Mouse (Mus musculus): ENCODE data around the gene Rpl3l. TPM values are rescaled to one million over a fixed set of nuclear protein-coding genes. Genes with fewer than 3 reads are reported as not detected.
A peak's percentile ranks its signal among the peaks of the same experiment; 100 is the strongest.

Rpl3l gene
- polyA plus RNA-seq, 1 experiment from 2014 or later = 0.36 TPM

DNA sequence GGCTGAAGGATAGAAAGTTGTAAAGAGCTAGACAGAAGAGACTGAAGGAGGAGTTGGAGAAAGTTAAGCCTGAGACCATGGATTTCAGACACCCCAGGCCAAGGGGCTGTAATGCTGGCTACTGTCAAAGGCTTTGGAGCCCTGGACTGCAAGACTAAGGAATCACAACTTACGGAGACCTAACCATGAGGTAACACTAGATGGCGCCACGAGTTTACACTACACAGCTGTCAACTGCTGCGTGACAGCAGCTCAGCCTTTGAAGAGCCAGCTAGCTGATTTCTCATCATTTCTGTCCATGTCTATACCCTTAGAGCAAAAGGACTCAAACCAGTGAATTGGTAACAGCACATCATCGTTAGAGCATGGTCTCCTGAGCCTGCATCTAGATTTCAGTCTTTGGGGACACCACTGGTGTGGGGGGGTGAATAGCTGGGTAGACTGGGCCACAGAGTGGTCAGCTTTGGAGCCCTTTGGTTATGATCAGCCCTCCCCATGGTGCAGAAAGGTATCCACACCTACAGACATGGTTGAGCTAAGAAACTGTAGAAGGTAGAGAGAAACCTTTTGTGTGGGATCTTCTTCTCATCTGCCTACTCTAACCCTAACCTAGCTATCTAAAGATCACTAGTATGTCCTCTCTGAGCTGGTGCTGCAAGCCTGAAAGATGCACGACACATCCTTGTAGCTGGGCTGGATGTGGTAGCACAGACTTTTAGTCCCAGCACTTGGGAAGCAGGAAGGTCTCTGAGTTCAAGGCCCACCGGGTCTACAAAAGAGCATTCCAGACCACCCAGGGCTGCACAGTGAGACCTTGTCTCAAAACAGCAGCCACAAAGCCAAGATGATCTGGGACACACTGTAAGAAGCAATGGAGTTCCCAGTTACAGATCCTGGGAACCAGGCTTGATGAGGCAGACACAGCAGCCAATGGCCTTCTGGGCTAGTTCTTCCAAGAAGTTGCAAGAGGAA is 18.2 kb downstream of the Rpl3l start:
- Histone ChIP-seq H3K4me3 (replicated peaks; ENCODE audit: low read depth, low read length) (no peak overlapping the region), H3K9ac (ENCODE audit: low read depth, low read length) (no peak overlapping the region), H3K9me3 (replicated peaks; ENCODE audit: low read length) (no peaks in the 10 kb centered on the region), H3K4me1 (replicated peaks; ENCODE audit: insufficient read depth, low read length) (no peaks in the 10 kb centered on the region), H3K27ac (no peak overlapping the region), H3K36me3 (ENCODE audit: insufficient read depth, low read length) (no peaks in the 10 kb centered on the region), H3K4me2 (ENCODE audit: low read length) (no peak overlapping the region), H3K27me3 (ENCODE audit: insufficient read depth, low read length) (no peaks in the 10 kb centered on the region; the same call in 1 of the 2 replicates)
- ATAC-seq (replicated peaks; ENCODE audit: low FRiP score, low read depth) (peak; percentile 67), DNase-seq (ENCODE audit: low spot score) (peak; percentile 95)
- peak; percentile 99 for TF ChIP-seq CTCF (IDR thresholded peaks at IDR 0.05; ENCODE audit: low read depth)
- whole genome bisulfite sequencing = 23% methylated on average over 7 of the region's 7 CpGs

DNA sequence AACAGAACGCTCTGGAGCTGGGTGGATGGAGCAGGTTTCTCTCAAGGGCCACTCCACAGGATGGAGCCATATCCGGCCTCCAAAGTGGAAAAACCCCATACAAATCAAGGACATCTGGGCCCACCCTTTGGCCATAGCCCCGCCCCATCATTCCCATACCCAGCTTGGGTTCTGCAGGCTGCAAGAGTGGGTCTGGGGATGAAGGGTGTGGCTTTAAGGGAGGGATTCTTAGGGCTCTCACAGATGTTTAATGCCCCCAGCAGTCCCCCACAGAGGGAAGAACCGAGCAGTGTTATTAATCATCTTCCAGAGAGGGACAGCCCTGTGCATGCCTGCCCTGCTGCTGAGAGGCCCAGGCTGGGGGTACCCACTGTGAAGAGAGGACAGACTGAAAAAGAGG is 19.4 kb downstream of the Rpl3l start:
- 30% methylated on average over 4 of the region's 4 CpGs for WGBS
- TF ChIP-seq CTCF (IDR thresholded peaks at IDR 0.05; ENCODE audit: low read depth) = no peak
- no peak overlapping the region for H3K4me3 ChIP-seq (replicated peaks; ENCODE audit: low read depth, low read length)
- DNase-seq (ENCODE audit: low spot score) (no peak), ATAC-seq (replicated peaks; ENCODE audit: low FRiP score, low read depth) (0 out of 2 replicates have a peak, but pooled peaks have one; percentile 25)
- H3K9ac ChIP-seq (ENCODE audit: low read depth, low read length) = no peak overlapping the region
- H3K4me2 ChIP-seq (ENCODE audit: low read length) = no peak overlapping the region
- no peak overlapping the region for H3K27ac ChIP-seq
- no peaks in the 10 kb centered on the region for H3K9me3 ChIP-seq (replicated peaks; ENCODE audit: low read length)
- no peaks in the 10 kb centered on the region for H3K4me1 ChIP-seq (replicated peaks; ENCODE audit: insufficient read depth, low read length)
- H3K36me3 ChIP-seq (ENCODE audit: insufficient read depth, low read length) = no peaks in the 10 kb centered on the region
- H3K27me3 ChIP-seq (ENCODE audit: insufficient read depth, low read length) = no peaks in the 10 kb centered on the region; the same call in 1 of the 2 replicates

- Histone ChIP-seq H3K4me2 (ENCODE audit: low read length) (no peak overlapping the region), H3K9ac (ENCODE audit: low read depth, low read length) (no peak overlapping the region), H3K4me3 (replicated peaks; ENCODE audit: low read depth, low read length) (no peak overlapping the region), H3K27me3 (ENCODE audit: insufficient read depth, low read length) (peaks cover 6% of the 10 kb centered on the region; the same call in 1 of the 2 replicates), H3K9me3 (replicated peaks; ENCODE audit: low read length) (no peaks in the 10 kb centered on the region), H3K36me3 (ENCODE audit: insufficient read depth, low read length) (no peaks in the 10 kb centered on the region), H3K4me1 (replicated peaks; ENCODE audit: insufficient read depth, low read length) (0 out of 2 replicates have a peak, but pooled peaks cover 10% of the 10 kb centered on the region), H3K27ac (no peak overlapping the region)
- 26% methylated on average over 4 of the region's 4 CpGs for WGBS
- no peak for DNase-seq (ENCODE audit: low spot score)
- no peak for TF ChIP-seq CTCF (IDR thresholded peaks at IDR 0.05; ENCODE audit: low read depth)
- ATAC-seq (replicated peaks; ENCODE audit: low FRiP score, low read depth) = no peak
Observed at GRCm38 (mm10) chr17:24751528-24751927, 23.9 kb downstream of the Rpl3l start.

DNA sequence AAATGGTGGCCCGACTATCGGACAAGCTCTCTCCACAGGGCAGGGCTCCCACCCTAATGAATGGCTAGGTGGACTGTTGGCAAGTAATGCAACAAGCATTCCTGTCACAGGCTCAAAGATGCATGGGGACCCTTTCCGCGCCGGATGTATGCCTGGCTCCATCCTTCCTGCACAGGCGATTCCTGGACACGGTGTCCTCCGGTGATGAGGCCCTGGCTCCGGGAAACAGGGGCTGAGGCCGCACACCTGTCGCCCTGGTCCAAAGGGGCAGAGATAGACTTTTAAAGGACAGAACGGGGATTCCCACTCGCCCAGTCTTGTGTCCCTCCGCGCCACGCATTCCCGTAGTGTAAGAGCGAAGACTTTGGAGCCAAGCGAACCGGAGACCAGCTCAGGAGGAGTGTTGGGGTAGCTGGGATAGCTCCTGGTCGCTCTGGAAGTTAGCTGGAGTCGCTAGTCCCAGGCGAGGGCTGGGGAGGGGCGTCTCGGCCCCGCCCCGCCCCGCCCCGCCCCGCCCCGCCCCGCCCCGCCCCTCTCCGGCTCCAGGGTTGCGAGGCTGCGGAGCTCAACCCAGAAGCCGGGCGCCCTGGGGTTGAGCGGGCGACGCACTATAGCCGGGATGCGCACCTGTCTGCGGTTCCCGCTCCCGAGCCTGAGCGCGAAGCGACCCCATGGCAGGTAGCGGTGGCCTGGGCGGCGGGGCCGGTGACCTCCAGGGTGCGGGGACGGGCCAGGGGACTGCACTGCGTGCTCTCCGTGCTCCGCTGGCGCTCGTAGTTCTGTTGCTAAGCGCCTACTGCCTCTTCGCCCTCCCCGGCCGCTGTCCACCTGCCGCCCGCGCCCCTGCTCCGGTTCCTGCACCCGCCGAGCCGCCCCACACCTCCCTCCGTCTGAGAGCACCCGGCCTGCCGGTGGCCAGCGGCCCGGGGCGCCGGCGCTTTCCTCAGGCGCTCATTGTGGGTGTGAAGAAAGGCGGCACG is 25.1 kb downstream of the Rpl3l start, which contains the start of gene Hs3st6:
Gene Hs3st6 (plus strand): TSS at position 574 of the 980 bp plus-strand sequence.
- peak; percentile 69 for DNase-seq (ENCODE audit: low spot score)
- H3K9me3 ChIP-seq (replicated peaks; ENCODE audit: low read length) = no peaks in the 10 kb centered on the region
- ATAC-seq (replicated peaks; ENCODE audit: low FRiP score, low read depth) = peak; percentile 83
- 0 out of 2 replicates have a peak within 1 kb of the TSS, but pooled peaks have one; percentile 42 for H3K27ac ChIP-seq
- H3K4me2 ChIP-seq (ENCODE audit: low read length) = peak within 1 kb of the TSS; percentile 92
- 0 out of 2 replicates have a peak, but pooled peaks cover 10% of the 10 kb centered on the region for H3K4me1 ChIP-seq (replicated peaks; ENCODE audit: insufficient read depth, low read length)
- peaks cover 6% of the 10 kb centered on the region; the same call in 1 of the 2 replicates for H3K27me3 ChIP-seq (ENCODE audit: insufficient read depth, low read length)
- peak within 1 kb of the TSS; percentile 56 for H3K9ac ChIP-seq (ENCODE audit: low read depth, low read length)
- TF ChIP-seq CTCF (IDR thresholded peaks at IDR 0.05; ENCODE audit: low read depth) = no peak
- peak within 1 kb of the TSS; percentile 48 for H3K4me3 ChIP-seq (replicated peaks; ENCODE audit: low read depth, low read length)
- under 1% methylated on average over 56 of the region's 82 CpGs for whole genome bisulfite sequencing
- no peaks in the 10 kb centered on the region for H3K36me3 ChIP-seq (ENCODE audit: insufficient read depth, low read length)

- ATAC-seq (replicated peaks; ENCODE audit: low FRiP score, low read depth) (0 out of 2 replicates have a peak, but pooled peaks have one; percentile 24), DNase-seq (ENCODE audit: low spot score) (peak; percentile 61)
- Histone ChIP-seq H3K4me2 (ENCODE audit: low read length) (no peak overlapping the region), H3K9ac (ENCODE audit: low read depth, low read length) (no peak overlapping the region), H3K36me3 (ENCODE audit: insufficient read depth, low read length) (no peaks in the 10 kb centered on the region), H3K4me3 (replicated peaks; ENCODE audit: low read depth, low read length) (no peak overlapping the region), H3K4me1 (replicated peaks; ENCODE audit: insufficient read depth, low read length) (peaks cover 11% of the 10 kb centered on the region; the same call in 1 of the 2 replicates), H3K27me3 (ENCODE audit: insufficient read depth, low read length) (0 out of 2 replicates have a peak, but pooled peaks cover 6% of the 10 kb centered on the region), H3K9me3 (replicated peaks; ENCODE audit: low read length) (no peaks in the 10 kb centered on the region), H3K27ac (no peak overlapping the region)
- WGBS = 76% methylated on average over 1 of the region's 1 CpGs
- no peak for TF ChIP-seq CTCF (IDR thresholded peaks at IDR 0.05; ENCODE audit: low read depth)
Observed at GRCm38 (mm10) chr17:24757394-24757793, 29.8 kb downstream of the Rpl3l start.
